Mouse (Mus musculus): ENCODE measurements at regions not wholly inside any gene's neighbourhood (a gene's known extent, or its start where the extent isn't known, plus 50 kb on each side); places are given as distances from the start of the nearest gene placed in this dataset.
A peak's percentile ranks its signal among the peaks of the same experiment; 100 is the strongest.

- TF ChIP-seq CTCF (IDR thresholded peaks at IDR 0.05; ENCODE audit: borderline replicate concordance, extremely low read depth, insufficient read depth, insufficient read length) (no peak), POLR2A (IDR thresholded peaks at IDR 0.05; ENCODE audit: borderline replicate concordance, extremely low read depth, insufficient read depth, insufficient read length, poor library complexity, severe bottlenecking) (no peak)
- DNase-seq (ENCODE audit: low read depth) = no peak
Measured at GRCm38 (mm10) chr19:23062851-23063250, 78.2 kb upstream of the Klf9 start.

GRCm38 (mm10) chr19:23065548-23065947 is 75.5 kb upstream of the Klf9 start:
- no peak for TF ChIP-seq POLR2A (IDR thresholded peaks at IDR 0.05; ENCODE audit: borderline replicate concordance, extremely low read depth, insufficient read depth, insufficient read length, poor library complexity, severe bottlenecking)
- no peak for TF ChIP-seq CTCF (IDR thresholded peaks at IDR 0.05; ENCODE audit: borderline replicate concordance, extremely low read depth, insufficient read depth, insufficient read length)
- DNase-seq (ENCODE audit: low read depth) = no peak

- no peak for TF ChIP-seq POLR2A (IDR thresholded peaks at IDR 0.05; ENCODE audit: borderline replicate concordance, extremely low read depth, insufficient read depth, insufficient read length, poor library complexity, severe bottlenecking)
- no peak for DNase-seq (ENCODE audit: low read depth)
Measured at GRCm38 (mm10) chr19:23066726-23067125, 74.3 kb upstream of the Klf9 start.

- TF ChIP-seq POLR2A (IDR thresholded peaks at IDR 0.05; ENCODE audit: borderline replicate concordance, extremely low read depth, insufficient read depth, insufficient read length, poor library complexity, severe bottlenecking) (no peak), CTCF (IDR thresholded peaks at IDR 0.05; ENCODE audit: borderline replicate concordance, extremely low read depth, insufficient read depth, insufficient read length) (no peak)
- no peak for DNase-seq (ENCODE audit: low read depth)
Measured at GRCm38 (mm10) chr19:23068600-23068999, 72.4 kb upstream of the Klf9 start.

GRCm38 (mm10) chr19:23069656-23070055 is 71.4 kb upstream of the Klf9 start:
- no peak for DNase-seq (ENCODE audit: low read depth)
- no peak for TF ChIP-seq POLR2A (IDR thresholded peaks at IDR 0.05; ENCODE audit: borderline replicate concordance, extremely low read depth, insufficient read depth, insufficient read length, poor library complexity, severe bottlenecking)
- TF ChIP-seq CTCF (IDR thresholded peaks at IDR 0.05; ENCODE audit: borderline replicate concordance, extremely low read depth, insufficient read depth, insufficient read length) = no peak

GRCm38 (mm10) chr19:23071000-23071399 is 70.0 kb upstream of the Klf9 start:
- DNase-seq (ENCODE audit: low read depth) = no peak
- TF ChIP-seq CTCF (IDR thresholded peaks at IDR 0.05; ENCODE audit: borderline replicate concordance, extremely low read depth, insufficient read depth, insufficient read length) = no peak
- no peak for TF ChIP-seq POLR2A (IDR thresholded peaks at IDR 0.05; ENCODE audit: borderline replicate concordance, extremely low read depth, insufficient read depth, insufficient read length, poor library complexity, severe bottlenecking)

GRCm38 (mm10) chr19:23074602-23075570 is 66.1 kb upstream of the Klf9 start:
- DNase-seq (ENCODE audit: low read depth) = no peak
- TF ChIP-seq POLR2A (IDR thresholded peaks at IDR 0.05; ENCODE audit: borderline replicate concordance, extremely low read depth, insufficient read depth, insufficient read length, poor library complexity, severe bottlenecking) (no peak), CTCF (IDR thresholded peaks at IDR 0.05; ENCODE audit: borderline replicate concordance, extremely low read depth, insufficient read depth, insufficient read length) (no peak)

GRCm38 (mm10) chr19:23075790-23076189 is 65.2 kb upstream of the Klf9 start:
- DNase-seq (ENCODE audit: low read depth) = peak; percentile 20
- TF ChIP-seq CTCF (IDR thresholded peaks at IDR 0.05; ENCODE audit: borderline replicate concordance, extremely low read depth, insufficient read depth, insufficient read length) (no peak), POLR2A (IDR thresholded peaks at IDR 0.05; ENCODE audit: borderline replicate concordance, extremely low read depth, insufficient read depth, insufficient read length, poor library complexity, severe bottlenecking) (no peak)

- peak; percentile 28 for DNase-seq (ENCODE audit: low read depth)
Measured at GRCm38 (mm10) chr19:23085173-23085660, 55.8 kb upstream of the Klf9 start.

GRCm38 (mm10) chr19:23087575-23087974 is 53.5 kb upstream of the Klf9 start:
- DNase-seq (ENCODE audit: low read depth) = no peak
- TF ChIP-seq POLR2A (IDR thresholded peaks at IDR 0.05; ENCODE audit: borderline replicate concordance, extremely low read depth, insufficient read depth, insufficient read length, poor library complexity, severe bottlenecking) (no peak), CTCF (IDR thresholded peaks at IDR 0.05; ENCODE audit: borderline replicate concordance, extremely low read depth, insufficient read depth, insufficient read length) (no peak)

More at GRCm38 (mm10) chr19:23085173-23085660, 55.8 kb upstream of the Klf9 start:
- TF ChIP-seq POLR2A (IDR thresholded peaks at IDR 0.05; ENCODE audit: borderline replicate concordance, extremely low read depth, insufficient read depth, insufficient read length, poor library complexity, severe bottlenecking) (no peak), CTCF (IDR thresholded peaks at IDR 0.05; ENCODE audit: borderline replicate concordance, extremely low read depth, insufficient read depth, insufficient read length) (no peak)

GRCm38 (mm10) chr19:23089081-23089480 is 51.9 kb upstream of the Klf9 start:
- no peak for DNase-seq (ENCODE audit: low read depth)
- TF ChIP-seq CTCF (IDR thresholded peaks at IDR 0.05; ENCODE audit: borderline replicate concordance, extremely low read depth, insufficient read depth, insufficient read length) = no peak
- TF ChIP-seq POLR2A (IDR thresholded peaks at IDR 0.05; ENCODE audit: borderline replicate concordance, extremely low read depth, insufficient read depth, insufficient read length, poor library complexity, severe bottlenecking) = no peak
